9 mouse cellular contexts compared by ENCODE assay signal in genomic region chr17:83323410-83324268, GRCm38 (mm10). TPM values are rescaled to one million over a fixed set of nuclear protein-coding genes. Genes with fewer than 3 reads are reported as not detected.
DNase-seq lines count a peak whose midpoint lies in the region; ATAC-seq and TF ChIP-seq lines count a peak whose summit lies in the region.
"Had no signal": no experiment of that assay in that cellular context is flagged by ENCODE, and none has a peak within 500 bp of the region (broad histone marks: within the 10 kb centered on the region; RNA-seq: fewer than 3 reads in every experiment).

No protein-coding gene starts in this region.

- no peaks in the 10 kb centered on the region for H3K9me3 ChIP-seq in neural tube, embryonic 15.5 days (replicated peaks)
- peaks cover 5% of the 10 kb centered on the region; the same call in 1 of the 2 replicates for H3K9me3 ChIP-seq in heart, embryonic 13.5 days
- H3K9me3 ChIP-seq in liver, embryonic 12.5 days (replicated peaks), result no peaks in the 10 kb centered on the region
- no peaks in the 10 kb centered on the region for H3K9me3 ChIP-seq in stomach, postnatal 0 days (ENCODE audit: control insufficient read depth, low read length)
- H3K9me3 ChIP-seq: neural tube, embryonic 12.5 days had no signal

- 57% methylated on average over 19 of the region's 19 CpGs for WGBS in neural tube, embryonic 15.5 days
- WGBS in heart, embryonic 13.5 days, result 34% methylated on average over 19 of the region's 19 CpGs
- 30% methylated on average over 19 of the region's 19 CpGs for WGBS in liver, embryonic 12.5 days (ENCODE audit: insufficient replicate concordance)
- 35% methylated on average over 19 of the region's 19 CpGs for WGBS in stomach, postnatal 0 days

- no peak overlapping the region for H3K9ac ChIP-seq in neural tube, embryonic 15.5 days (replicated peaks)
- peak overlapping the region; percentile 71; the same call in 1 of the 2 replicates for H3K9ac ChIP-seq in heart, embryonic 13.5 days
- no peak overlapping the region for H3K9ac ChIP-seq in liver, embryonic 12.5 days
- H3K9ac ChIP-seq in stomach, postnatal 0 days (ENCODE audit: low read length), result no peak overlapping the region

- DNase-seq in neural tube, embryonic 10.5 days (ENCODE audit: extremely low spot score, low spot score), result no peak
- peak; percentile 33 for DNase-seq in stomach, postnatal 0 days (ENCODE audit: low spot score)
- DNase-seq in layer of hippocampus, adult 9-10 months (ENCODE audit: low spot score), result no peak
- DNase-seq in urinary bladder, postnatal 4 days (ENCODE audit: low spot score in 2 of 2), result no peak
- DNase-seq in spleen, postnatal 36 days (ENCODE audit: low spot score in 2 of 2), result no peak

- H3K27me3 ChIP-seq in neural tube, embryonic 15.5 days (replicated peaks), result no peaks in the 10 kb centered on the region
- H3K27me3 ChIP-seq in heart, embryonic 13.5 days (replicated peaks), result no peaks in the 10 kb centered on the region
- H3K27me3 ChIP-seq in liver, embryonic 12.5 days (replicated peaks), result 0 out of 2 replicates have a peak, but pooled peaks cover 12% of the 10 kb centered on the region
- no peaks in the 10 kb centered on the region for H3K27me3 ChIP-seq in stomach, postnatal 0 days (ENCODE audit: control insufficient read depth, insufficient read depth, low read length)
- H3K27me3 ChIP-seq: neural tube, embryonic 12.5 days had no signal

- TF ChIP-seq CTCF in stomach, postnatal 0 days (IDR thresholded peaks at IDR 0.05; ENCODE audit: low read depth), result no peak

- no peak overlapping the region for H3K4me2 ChIP-seq in neural tube, embryonic 15.5 days
- H3K4me2 ChIP-seq in heart, embryonic 13.5 days, result peak overlapping the region; percentile 72
- H3K4me2 ChIP-seq in liver, embryonic 12.5 days, result peak overlapping the region; percentile 55
- H3K4me2 ChIP-seq in stomach, postnatal 0 days (replicated peaks; ENCODE audit: low read depth), result peak overlapping the region; percentile 52; the same call in 1 of the 2 replicates

- TF ChIP-seq EP300 in stomach, postnatal 0 days (optimal IDR thresholded peaks at IDR 0.05), result no peak

- no peaks in the 10 kb centered on the region for H3K36me3 ChIP-seq in neural tube, embryonic 15.5 days
- H3K36me3 ChIP-seq in heart, embryonic 13.5 days, result no peaks in the 10 kb centered on the region
- no peaks in the 10 kb centered on the region for H3K36me3 ChIP-seq in liver, embryonic 12.5 days
- no peaks in the 10 kb centered on the region for H3K36me3 ChIP-seq in stomach, postnatal 0 days (ENCODE audit: control insufficient read depth, insufficient read depth, low read length)
- H3K36me3 ChIP-seq: neural tube, embryonic 12.5 days had no signal

- ATAC-seq in neural tube, embryonic 15.5 days (ENCODE audit: low FRiP score), result no peak
- no peak for ATAC-seq in heart, embryonic 13.5 days (ENCODE audit: extremely low read depth, insufficient number of reproducible peaks, low FRiP score, low TSS enrichment)
- ATAC-seq in liver, embryonic 12.5 days, result peak; percentile 18; the same call in 1 of the 2 replicates
- ATAC-seq in stomach, postnatal 0 days (ENCODE audit: low FRiP score, low TSS enrichment), result peak; percentile 31; the same call in 1 of the 2 replicates

- no peak overlapping the region for H3K4me3 ChIP-seq in neural tube, embryonic 15.5 days (replicated peaks)
- H3K4me3 ChIP-seq in heart, embryonic 13.5 days, result no peak overlapping the region
- no peak overlapping the region for H3K4me3 ChIP-seq in liver, embryonic 12.5 days
- H3K4me3 ChIP-seq in stomach, postnatal 0 days (ENCODE audit: low read depth, low read length), result no peak overlapping the region

- H3K27ac ChIP-seq in neural tube, embryonic 15.5 days (replicated peaks), result 0 out of 2 replicates have a peak overlapping the region, but pooled peaks have one; percentile 14
- H3K27ac ChIP-seq in heart, embryonic 13.5 days (replicated peaks), result peak overlapping the region; percentile 87
- peak overlapping the region; percentile 36; the same call in 1 of the 2 replicates for H3K27ac ChIP-seq in liver, embryonic 12.5 days
- peak overlapping the region; percentile 76; the same call in 1 of the 2 replicates for H3K27ac ChIP-seq in stomach, postnatal 0 days (replicated peaks)
- H3K27ac ChIP-seq: neural tube, embryonic 12.5 days had no signal

- peaks cover 19% of the 10 kb centered on the region for H3K4me1 ChIP-seq in neural tube, embryonic 15.5 days
- peaks cover 43% of the 10 kb centered on the region for H3K4me1 ChIP-seq in heart, embryonic 13.5 days
- peaks cover 25% of the 10 kb centered on the region for H3K4me1 ChIP-seq in liver, embryonic 12.5 days
- H3K4me1 ChIP-seq in stomach, postnatal 0 days (replicated peaks; ENCODE audit: control insufficient read depth, insufficient read depth), result peaks cover 6% of the 10 kb centered on the region

RNA-seq across cellular contexts. Expression of gene Eml4, which starts 27.1 kb away (rescaled TPM):
- polyA plus RNA-seq in neural tube, embryonic 15.5 days (2015; fragmentation: Nextera tagmentation; extraction: Ambion mirVana), result 28.8 and 29.9 TPM in 2 replicates
- 14.4 and 15.4 TPM in 2 replicates for polyA plus RNA-seq in heart, embryonic 13.5 days (2015; fragmentation: Nextera tagmentation; extraction: Ambion mirVana)
- polyA plus RNA-seq in liver, embryonic 12.5 days (2016; fragmentation: Nextera tagmentation; extraction: Ambion mirVana), result 13.5 and 15.1 TPM in 2 replicates
- polyA plus RNA-seq in stomach, postnatal 0 days (2015; fragmentation: Nextera tagmentation; extraction: Ambion mirVana), result 10.9 and 11.5 TPM in 2 replicates

Comparison
In these comparisons a context has a peak if more than half of its experiments do, and no peak if none do; other contexts are left out.
1. ATAC-seq: peak in liver, embryonic 12.5 days (single experiment) and stomach, postnatal 0 days (single experiment); none in neural tube, embryonic 15.5 days (single experiment) and heart, embryonic 13.5 days (single experiment).
2. H3K27ac ChIP-seq: peak in every context shown above with its lines; median percentile 87 in heart, embryonic 13.5 days; 76 in stomach, postnatal 0 days; 36 in liver, embryonic 12.5 days; 14 in neural tube, embryonic 15.5 days.